Mouse (Mus musculus) liver, postnatal 0 days (tissue): ENCODE measurements at regions not wholly inside any gene's neighbourhood (a gene's known extent, or its start where the extent isn't known, plus 50 kb on each side); places are given as distances from the start of the nearest gene placed in this dataset.

Experiments
- ATAC-seq: fragments of 200-750 bp; cut with Nextera tagmentation; 2 replicates; pipeline ENCODE4 v1.8.0; 2017; ENCODE audit warnings: mild to moderate bottlenecking, moderate library complexity
- DNase-seq: peaks from one replicate; pipeline ENCODE4 v3.0.0-alpha.2; 2016
- H3K27ac ChIP-seq: fragments of 300-500 bp; sonication (generic); 2 replicates; pipeline ENCODE4 v1.5.1; 2014; ENCODE audit warnings: antibody characterized with exemption, moderate library complexity, mild to moderate bottlenecking, low read depth
- H3K27me3 ChIP-seq: fragments of 300-500 bp; sonication (generic); 2 replicates; pipeline ENCODE4 v1.6.1; 2014; ENCODE audit warnings: low read length, control low read depth, mixed read lengths; ENCODE audit not compliant: insufficient read depth
- H3K36me3 ChIP-seq: fragments of 300-500 bp; sonication (generic); replicated peaks from 2 replicates; pipeline ENCODE4 v1.6.1; 2014; ENCODE audit warnings: mild to moderate bottlenecking, control low read depth, low read length, moderate library complexity, mixed read lengths; ENCODE audit not compliant: insufficient read depth
- H3K4me1 ChIP-seq: fragments of 300-500 bp; sonication (generic); 2 replicates; pipeline ENCODE4 v1.6.1; 2014; ENCODE audit warnings: antibody characterized with exemption, mild to moderate bottlenecking, control low read depth; ENCODE audit not compliant: insufficient read depth
- H3K4me2 ChIP-seq: fragments of 300-500 bp; sonication (generic); 2 replicates; pipeline ENCODE4 v1.6.1; 2014; ENCODE audit warnings: low read depth, mild to moderate bottlenecking, low read length, moderate library complexity, mixed read lengths
- H3K4me3 ChIP-seq: fragments of 300-500 bp; sonication (generic); 2 replicates; pipeline ENCODE4 v1.5.1; 2014; ENCODE audit warnings: low read depth, low read length
- H3K9ac ChIP-seq: fragments of 300-500 bp; sonication (generic); replicated peaks from 2 replicates; pipeline ENCODE4 v1.6.1; 2014; ENCODE audit warnings: mild to moderate bottlenecking, moderate library complexity
- H3K9me3 ChIP-seq: fragments of 300-500 bp; sonication (generic); 2 replicates; pipeline ENCODE4 v1.6.1; 2016; ENCODE audit warnings: mild to moderate bottlenecking, control low read depth, low read length, mixed read lengths
- CTCF ChIP-seq: sonication (generic); IDR thresholded peaks from 2 replicates; pipeline ENCODE4 v1.5.1; 2016; ENCODE audit warnings: antibody characterized with exemption, low read depth
- EP300 ChIP-seq: IDR thresholded peaks from 2 replicates; pipeline ENCODE4 v1.6.1; 2016; ENCODE audit warnings: antibody characterized with exemption, low read depth, mild to moderate bottlenecking
- WGBS: fragments of 180-500 bp; shearing (Covaris S2); extraction: QIAGEN DNeasy Blood & Tissue Kit; methylation state at CpG from one replicate; pipeline ENCODE4 v1.1.7; 2014; ENCODE audit not compliant: insufficient replicate concordance; 5-methylcytosine and 5-hydroxymethylcytosine counted together

DNA sequence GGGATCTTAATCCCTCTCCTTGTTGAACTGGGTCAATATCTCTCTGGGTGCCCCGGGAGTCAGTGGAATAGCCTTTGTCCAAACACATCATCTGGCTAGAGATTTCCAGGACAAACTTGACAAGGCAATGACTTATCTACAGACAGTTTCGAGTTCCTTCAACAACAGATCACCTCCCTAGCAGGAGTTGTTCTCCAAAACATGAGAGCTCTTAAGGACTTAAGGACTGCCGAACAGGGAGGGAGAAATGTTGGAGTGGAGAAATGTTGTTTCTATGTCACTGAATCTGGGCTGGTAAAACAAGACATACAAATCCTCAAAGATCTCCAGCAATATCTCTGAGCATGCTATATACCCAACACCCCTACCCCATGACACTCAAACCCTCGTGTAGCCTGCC, 59.7 kb upstream of the Cox10 start:
- TF ChIP-seq EP300 (no peak), CTCF (no peak)
- Histone ChIP-seq H3K27me3 (no peaks in the 10 kb centered on the region), H3K36me3 (no peaks in the 10 kb centered on the region), H3K4me2 (no peak overlapping the region), H3K9me3 (no peaks in the 10 kb centered on the region), H3K27ac (no peak overlapping the region), H3K9ac (no peak overlapping the region), H3K4me1 (no peaks in the 10 kb centered on the region), H3K4me3 (no peak overlapping the region)
- no peak for DNase-seq
- WGBS: 49% methylated on average over 4 of the region's 4 CpGs
- ATAC-seq: no peak

DNA sequence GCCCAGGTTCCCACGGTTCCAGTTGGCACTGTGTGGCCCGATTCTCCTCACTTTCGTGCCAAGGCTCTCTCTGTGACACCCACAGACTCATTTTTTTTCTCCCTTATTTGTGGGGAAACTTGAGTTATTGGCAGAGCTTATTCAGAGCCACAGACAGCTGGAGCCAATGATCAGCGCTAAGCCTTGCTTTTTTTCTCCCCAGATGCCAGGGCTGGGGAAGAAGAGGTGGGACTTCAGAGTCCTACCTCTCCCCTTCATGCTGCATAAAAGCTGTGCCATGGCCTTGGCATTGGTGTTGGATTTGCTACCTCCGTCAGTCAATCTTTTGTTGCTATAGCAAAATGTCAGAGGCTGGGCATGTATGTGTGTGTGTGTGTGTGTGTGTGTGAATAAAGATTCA, 56.5 kb upstream of the Cox10 start:
- Histone ChIP-seq H3K27me3 (no peaks in the 10 kb centered on the region), H3K4me3 (no peak overlapping the region), H3K36me3 (no peaks in the 10 kb centered on the region), H3K4me2 (no peak overlapping the region), H3K9me3 (no peaks in the 10 kb centered on the region), H3K9ac (no peak overlapping the region), H3K4me1 (no peaks in the 10 kb centered on the region), H3K27ac (no peak overlapping the region)
- ATAC-seq: no peak
- DNase-seq: no peak
- WGBS: 82% methylated on average over 5 of the region's 5 CpGs
- TF ChIP-seq CTCF: no peak
- no peak for TF ChIP-seq EP300

DNA sequence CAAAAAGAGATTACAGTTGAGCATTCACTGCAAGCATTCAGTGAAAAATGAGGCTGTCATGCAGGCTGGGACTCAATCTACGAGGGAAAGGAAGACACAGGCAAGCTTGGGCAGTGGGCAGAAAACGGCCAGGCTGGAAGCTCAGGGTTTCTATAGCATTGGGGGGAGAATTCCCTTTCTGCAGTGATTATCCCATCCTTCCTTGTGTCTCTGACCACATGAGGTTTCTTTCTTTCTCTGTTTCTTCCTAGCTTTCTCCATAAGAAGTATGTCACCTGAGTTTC, 56.0 kb upstream of the Cox10 start:
- ATAC-seq (no peak), DNase-seq (no peak)
- H3K4me1 ChIP-seq: no peaks in the 10 kb centered on the region
- no peaks in the 10 kb centered on the region for H3K27me3 ChIP-seq
- no peak overlapping the region for H3K4me2 ChIP-seq
- H3K36me3 ChIP-seq: no peaks in the 10 kb centered on the region
- H3K27ac ChIP-seq: no peak overlapping the region
- no peak overlapping the region for H3K9ac ChIP-seq
- WGBS: 69% methylated on average over 2 of the region's 2 CpGs
- TF ChIP-seq EP300: no peak
- TF ChIP-seq CTCF: no peak
- H3K4me3 ChIP-seq: no peak overlapping the region
- no peaks in the 10 kb centered on the region for H3K9me3 ChIP-seq

DNA sequence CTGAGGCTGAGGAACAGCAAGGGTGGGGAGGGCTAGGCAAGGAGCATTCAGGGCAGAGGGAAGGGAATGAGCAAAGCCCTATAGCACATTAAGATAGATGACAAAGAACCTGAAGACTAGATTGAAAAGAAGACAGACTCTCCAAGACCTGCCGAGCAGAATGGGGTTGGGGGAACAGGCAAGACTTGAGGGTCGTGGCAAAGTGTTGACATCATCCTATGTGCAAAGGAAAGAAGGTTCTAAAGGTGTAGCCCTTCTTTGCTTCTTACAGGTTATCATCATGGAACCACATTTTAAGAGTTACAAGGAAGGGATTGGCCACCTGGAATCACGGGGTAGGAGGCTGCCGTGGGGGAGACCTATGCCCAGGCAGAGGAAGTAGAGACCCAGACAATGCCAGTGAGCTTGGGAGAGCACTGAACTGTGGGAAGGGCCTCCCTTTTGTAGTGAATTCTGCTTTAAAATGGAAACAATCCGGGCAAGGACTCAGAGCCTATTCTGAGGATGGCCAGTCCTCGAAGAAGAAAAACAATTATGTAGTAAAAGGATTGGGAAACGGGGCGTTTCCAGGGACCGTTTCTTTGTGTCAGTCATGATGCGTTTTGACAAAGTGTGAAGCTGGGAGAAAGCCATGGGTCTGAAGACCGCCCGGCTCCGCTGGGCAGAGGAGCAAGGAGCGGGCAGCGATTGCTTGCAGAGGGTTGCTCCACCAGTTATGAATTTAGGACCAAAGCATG, 55.5 kb upstream of the Cox10 start:
- no peaks in the 10 kb centered on the region for H3K27me3 ChIP-seq
- no peaks in the 10 kb centered on the region for H3K4me1 ChIP-seq
- WGBS: 78% methylated on average over 15 of the region's 15 CpGs
- no peak for DNase-seq
- H3K36me3 ChIP-seq: no peaks in the 10 kb centered on the region
- no peak overlapping the region for H3K9ac ChIP-seq
- no peak for ATAC-seq
- no peaks in the 10 kb centered on the region for H3K9me3 ChIP-seq
- H3K27ac ChIP-seq: no peak overlapping the region
- no peak overlapping the region for H3K4me3 ChIP-seq
- TF ChIP-seq EP300 (no peak), CTCF (no peak)
- no peak overlapping the region for H3K4me2 ChIP-seq
